Mouse (Mus musculus) myocyte (in vitro differentiated cells): ENCODE measurements around the gene Gm42372. TPM values are rescaled to one million over a fixed set of nuclear protein-coding genes. Genes with fewer than 3 reads are reported as not detected.

Experiments
- H3K27me3 ChIP-seq: one replicate; pipeline ENCODE4 v1.6.1; 2011; ENCODE audit not compliant: control insufficient read depth, insufficient read depth, insufficient read length
- H3K36me3 ChIP-seq: one replicate; pipeline ENCODE4 v1.6.1; 2011; ENCODE audit not compliant: control insufficient read depth, insufficient read depth
- H3K4me2 ChIP-seq: one replicate; pipeline ENCODE4 v1.6.1; 2011; ENCODE audit warnings: low read depth, control low read depth
- H3K4me3 ChIP-seq: one replicate; pipeline ENCODE4 v1.5.1; 2011; ENCODE audit warnings: mild to moderate bottlenecking, control low read depth, moderate library complexity
- H3K79me2 ChIP-seq: one replicate; pipeline ENCODE4 v1.6.1; 2011; ENCODE audit not compliant: control insufficient read depth, insufficient read depth
- H3ac ChIP-seq: one replicate; pipeline ENCODE4 v1.6.1; 2011; ENCODE audit not compliant: control insufficient read depth, insufficient read length
- CEBPB ChIP-seq: IDR thresholded peaks from 2 replicates; pipeline ENCODE4 v1.6.1; 2011; ENCODE audit warnings: mild to moderate bottlenecking, moderate library complexity; ENCODE audit not compliant: poor library complexity, insufficient read depth, severe bottlenecking
- E2F4 ChIP-seq: IDR thresholded peaks from one replicate; pipeline ENCODE4 v1.6.1; 2011; ENCODE audit warnings: mild to moderate bottlenecking, control low read depth, moderate library complexity; ENCODE audit not compliant: insufficient read depth
- MAX ChIP-seq: IDR thresholded peaks from one replicate; pipeline ENCODE4 v1.6.1; 2011; ENCODE audit warnings: low read depth, mild to moderate bottlenecking, control low read depth
- MYOD1 ChIP-seq, 3 experiments: IDR thresholded peaks; one replicate each; pipeline ENCODE4 v1.6.1; 2011; ENCODE audit warnings: control low read depth in 2 of 3, low read depth in 2 of 3, mild to moderate bottlenecking in 2 of 3, moderate library complexity in 1 of 3; ENCODE audit not compliant: insufficient read length in 2 of 3, control insufficient read depth in 1 of 3
- MYOG ChIP-seq, 3 experiments: IDR thresholded peaks; one replicate each; pipeline ENCODE4 v1.6.1; 2011; ENCODE audit warnings: control low read depth in 2 of 3, low read depth in 2 of 3, mild to moderate bottlenecking in 2 of 3; ENCODE audit not compliant: insufficient read length in 2 of 3, control insufficient read depth in 1 of 3, insufficient read depth in 1 of 3
- POLR2A ChIP-seq: IDR thresholded peaks from one replicate; pipeline ENCODE4 v1.6.1; 2011; ENCODE audit warnings: low read depth, mild to moderate bottlenecking, control low read depth, moderate library complexity; ENCODE audit not compliant: insufficient read length
- POLR2AphosphoS2 ChIP-seq: IDR thresholded peaks from one replicate; pipeline ENCODE4 v1.6.1; 2011; ENCODE audit warnings: low read depth, control low read depth; ENCODE audit not compliant: insufficient read length
- REST ChIP-seq: IDR thresholded peaks from one replicate; pipeline ENCODE4 v1.6.1; 2011; ENCODE audit warnings: mild to moderate bottlenecking, control low read depth, moderate library complexity; ENCODE audit not compliant: insufficient read depth, insufficient read length
- SRF ChIP-seq: IDR thresholded peaks from one replicate; pipeline ENCODE4 v1.6.1; 2011; ENCODE audit warnings: low read depth; ENCODE audit not compliant: control insufficient read depth, insufficient read length
- TCF12 ChIP-seq: IDR thresholded peaks from one replicate; pipeline ENCODE4 v1.6.1; 2011; ENCODE audit warnings: mild to moderate bottlenecking, control low read depth; ENCODE audit not compliant: poor library complexity, insufficient read depth, severe bottlenecking
- TCF3 ChIP-seq: IDR thresholded peaks from one replicate; pipeline ENCODE4 v1.6.1; 2011; ENCODE audit warnings: low read depth, control low read depth; ENCODE audit not compliant: insufficient read length
- USF1 ChIP-seq: IDR thresholded peaks from one replicate; pipeline ENCODE4 v1.6.1; 2011; ENCODE audit warnings: low read depth, mild to moderate bottlenecking, control low read depth, moderate library complexity
- polyA plus RNA-seq: library from polyadenylated mRNA; unstranded; fragments of >200 nt; fragmentation: generic; extraction: Trizol; gene quantifications from one replicate; pipeline ENCODE4 v1.2.1, GENCODE M21; 2012; ENCODE audit warnings: missing spikeins

Gene Gm42372
- polyA plus RNA-seq, 1 experiment = not detected

DNA sequence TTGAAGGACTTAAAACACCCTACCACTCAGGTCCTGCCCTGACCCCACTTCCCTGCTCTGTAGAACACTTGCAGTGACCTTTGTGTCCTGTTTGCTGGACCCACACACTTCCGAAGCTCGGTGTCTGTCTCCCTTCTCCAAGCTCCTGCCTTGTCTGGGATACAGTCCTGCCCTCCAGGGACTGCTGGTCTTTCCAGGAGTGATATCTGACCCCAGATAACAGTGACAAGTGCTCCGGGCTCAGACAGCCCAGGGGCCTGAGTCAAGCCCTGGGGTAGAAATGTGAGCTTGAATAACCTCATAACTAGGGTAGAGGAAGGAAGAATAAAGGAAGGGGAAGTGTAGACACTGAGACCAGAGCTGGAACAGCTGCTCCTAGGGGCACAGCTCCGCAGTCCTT is 40.8 kb downstream of the Gm42372 start:
- peaks cover 51% of the 10 kb centered on the region for H3K79me2 ChIP-seq
- H3K36me3 ChIP-seq = no peaks in the 10 kb centered on the region
- no peak overlapping the region for H3K4me3 ChIP-seq
- no peak for TF ChIP-seq USF1
- TF ChIP-seq POLR2AphosphoS2 = no peak
- no peak for TF ChIP-seq REST
- no peak for TF ChIP-seq TCF3
- TF ChIP-seq CEBPB = no peak
- TF ChIP-seq E2F4 = no peak
- no peak for TF ChIP-seq MYOG (IDR thresholded peaks at IDR 0.05; ENCODE audit: control insufficient read depth in 1 of 3, insufficient read depth in 1 of 3, insufficient read length in 2 of 3, low read depth in 2 of 3)
- H3K4me2 ChIP-seq = no peak overlapping the region
- H3K27me3 ChIP-seq = no peaks in the 10 kb centered on the region
- no peak overlapping the region for H3ac ChIP-seq

DNA sequence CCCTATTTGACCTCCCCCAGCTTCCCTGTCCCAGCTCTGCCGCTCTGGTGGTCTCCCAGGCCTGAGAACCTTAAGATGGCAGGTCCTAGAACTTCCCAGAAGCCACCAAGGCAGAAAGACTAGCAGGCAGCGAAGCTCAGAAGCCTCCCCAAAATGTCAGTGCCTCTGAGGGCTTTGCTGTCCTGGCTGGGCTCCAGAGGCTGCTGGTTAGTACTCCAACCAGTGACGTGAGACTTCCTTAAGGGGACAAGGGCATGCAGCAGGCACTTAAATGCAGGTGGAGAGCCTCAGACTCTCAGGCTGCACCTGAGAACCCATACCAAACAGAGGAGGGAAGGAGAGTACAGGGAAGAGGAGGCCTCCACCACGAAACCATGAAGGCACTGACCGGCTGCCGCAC is 41.3 kb downstream of the Gm42372 start:
- no peak overlapping the region for H3ac ChIP-seq
- H3K27me3 ChIP-seq = no peaks in the 10 kb centered on the region
- H3K79me2 ChIP-seq = peaks cover 51% of the 10 kb centered on the region
- no peak overlapping the region for H3K4me3 ChIP-seq
- TF ChIP-seq TCF3 (no peak), MYOD1 (IDR thresholded peaks at IDR 0.05; ENCODE audit: control insufficient read depth in 1 of 3, insufficient read length in 2 of 3, low read depth in 2 of 3) (no peak), REST (no peak), POLR2A (no peak), MAX (no peak), MYOG (IDR thresholded peaks at IDR 0.05; ENCODE audit: control insufficient read depth in 1 of 3, insufficient read depth in 1 of 3, insufficient read length in 2 of 3, low read depth in 2 of 3) (no peak), POLR2AphosphoS2 (no peak), TCF12 (no peak), SRF (no peak), E2F4 (no peak), CEBPB (no peak), USF1 (no peak)
- no peaks in the 10 kb centered on the region for H3K36me3 ChIP-seq
- H3K4me2 ChIP-seq = no peak overlapping the region

DNA sequence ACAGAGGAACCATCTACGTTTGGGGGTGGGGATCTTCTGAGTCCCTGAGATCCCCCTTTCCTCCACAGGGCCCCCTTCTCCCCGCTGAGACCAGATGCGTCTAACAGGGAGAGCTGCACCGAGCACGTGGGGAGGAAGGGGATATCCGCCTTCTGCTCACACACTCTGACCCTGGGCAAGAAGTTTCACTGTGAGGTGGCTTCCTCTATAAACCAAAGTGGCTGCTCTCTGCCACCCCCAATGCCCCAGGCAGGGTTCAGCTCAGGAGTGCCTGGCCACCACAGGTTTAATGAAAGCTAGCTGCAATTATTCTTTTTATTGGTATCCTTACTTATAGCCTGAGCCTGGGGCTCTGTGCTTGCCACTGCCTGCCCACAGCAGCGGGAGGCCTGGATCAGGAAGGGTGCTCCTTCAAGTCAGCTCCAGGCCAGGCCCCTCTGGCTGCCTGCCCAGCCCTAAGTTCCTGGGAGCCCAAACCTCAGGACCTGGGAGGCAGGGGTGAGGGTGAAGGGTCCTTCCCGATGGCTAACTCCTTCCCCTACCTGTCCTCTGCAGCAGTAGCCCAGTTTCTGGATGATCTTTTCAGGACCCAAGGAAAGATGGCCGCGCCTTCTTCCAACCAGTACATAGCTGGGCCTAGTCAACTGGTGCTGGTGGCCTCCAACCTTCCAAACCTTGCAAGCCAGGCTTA is 42.1 kb downstream of the Gm42372 start:
- H3K4me2 ChIP-seq = no peak overlapping the region
- H3K27me3 ChIP-seq = no peaks in the 10 kb centered on the region
- H3K4me3 ChIP-seq = no peak overlapping the region
- H3ac ChIP-seq = no peak overlapping the region
- H3K36me3 ChIP-seq = no peaks in the 10 kb centered on the region
- peaks cover 47% of the 10 kb centered on the region for H3K79me2 ChIP-seq
- TF ChIP-seq USF1 (no peak), MYOG (IDR thresholded peaks at IDR 0.05; ENCODE audit: control insufficient read depth in 1 of 3, insufficient read depth in 1 of 3, insufficient read length in 2 of 3, low read depth in 2 of 3) (no peak), E2F4 (no peak)

DNA sequence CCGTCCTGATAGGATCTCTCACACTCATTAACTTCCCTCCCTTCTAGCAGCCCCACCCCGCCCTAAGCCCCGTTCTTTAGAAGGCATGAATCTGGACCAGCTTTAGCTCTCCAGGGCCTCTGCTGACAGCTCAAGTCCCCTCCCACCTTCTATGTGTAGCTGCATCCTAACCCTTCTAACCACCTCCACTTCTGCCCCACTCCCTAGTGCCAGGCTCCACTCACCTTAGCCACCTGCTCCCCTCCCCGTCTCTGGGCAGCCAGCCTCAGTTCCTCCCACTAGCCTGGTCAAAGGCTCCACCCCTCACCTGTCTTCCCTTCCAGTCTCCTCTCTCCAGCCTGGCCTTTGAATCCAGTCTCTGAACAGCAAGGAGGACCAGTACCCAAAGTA is 42.6 kb downstream of the Gm42372 start:
- Histone ChIP-seq H3K36me3 (no peaks in the 10 kb centered on the region), H3K4me2 (no peak overlapping the region), H3K27me3 (no peaks in the 10 kb centered on the region), H3K79me2 (peaks cover 43% of the 10 kb centered on the region), H3ac (no peak overlapping the region), H3K4me3 (no peak overlapping the region)
- TF ChIP-seq POLR2AphosphoS2 = no peak
- TF ChIP-seq MYOG (IDR thresholded peaks at IDR 0.05; ENCODE audit: control insufficient read depth in 1 of 3, insufficient read depth in 1 of 3, insufficient read length in 2 of 3, low read depth in 2 of 3) = no peak
- TF ChIP-seq MYOD1 (IDR thresholded peaks at IDR 0.05; ENCODE audit: control insufficient read depth in 1 of 3, insufficient read length in 2 of 3, low read depth in 2 of 3) = no peak
- TF ChIP-seq TCF12 = no peak

DNA sequence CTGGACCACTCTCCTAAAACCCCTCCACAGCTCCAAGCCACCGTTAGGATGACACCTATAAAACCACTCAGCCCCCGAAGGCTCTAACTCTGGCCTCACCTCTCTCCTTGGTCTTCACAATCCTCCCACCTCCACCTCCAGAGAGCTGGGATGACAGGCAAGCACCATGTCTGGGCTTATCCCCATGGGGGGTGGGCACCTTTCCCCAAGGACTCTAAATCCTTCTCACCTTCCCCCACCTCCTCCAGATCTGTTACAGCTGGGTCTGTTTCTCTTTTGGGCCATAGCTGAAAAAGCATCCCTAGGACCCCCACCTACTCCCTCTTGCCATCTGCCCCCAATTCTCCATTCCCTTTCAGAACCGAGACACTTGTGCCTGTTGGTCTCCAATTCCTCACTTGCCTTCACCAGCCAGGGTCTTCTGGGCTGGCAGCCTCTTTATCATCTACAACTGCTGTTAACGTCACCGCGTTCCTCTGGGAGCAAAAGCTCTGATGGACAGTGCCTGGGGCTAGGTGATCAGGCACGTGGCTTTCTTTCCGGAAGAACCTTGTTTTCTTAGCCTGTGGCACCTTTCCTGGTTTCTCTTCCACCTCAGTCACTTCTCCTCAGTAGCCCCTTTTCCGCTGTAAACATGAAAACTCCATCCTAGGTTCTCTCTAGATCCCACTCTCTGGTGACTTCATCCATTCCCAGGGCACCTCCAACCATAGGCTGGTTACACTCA is 43.2 kb downstream of the Gm42372 start:
- Histone ChIP-seq H3ac (no peak overlapping the region), H3K4me2 (peak overlapping the region; percentile 97), H3K27me3 (no peaks in the 10 kb centered on the region), H3K4me3 (peak overlapping the region; percentile 82), H3K36me3 (no peaks in the 10 kb centered on the region), H3K79me2 (peaks cover 39% of the 10 kb centered on the region)
- TF ChIP-seq REST = no peak
- TF ChIP-seq TCF12 = no peak
